Mouse (Mus musculus) testis, adult 2 months (tissue): Measurements from ENCODE around the gene Hdac6.

Source experiments
- CTCF ChIP-seq: fragments of 200-500 bp; IDR thresholded peaks from 2 replicates; pipeline ENCODE4 v1.5.1; 2012; ENCODE audit warnings: low read depth, mild to moderate bottlenecking, inconsistent platforms, low read length, moderate library complexity; ENCODE audit not compliant: control insufficient read depth, insufficient read depth, insufficient replicate concordance
- POLR2A ChIP-seq: fragments of 200-500 bp; IDR thresholded peaks from 2 replicates; pipeline ENCODE4 v1.6.1; 2012; ENCODE audit warnings: low read depth, mild to moderate bottlenecking, inconsistent platforms, low read length, moderate library complexity; ENCODE audit not compliant: control insufficient read depth

DNA sequence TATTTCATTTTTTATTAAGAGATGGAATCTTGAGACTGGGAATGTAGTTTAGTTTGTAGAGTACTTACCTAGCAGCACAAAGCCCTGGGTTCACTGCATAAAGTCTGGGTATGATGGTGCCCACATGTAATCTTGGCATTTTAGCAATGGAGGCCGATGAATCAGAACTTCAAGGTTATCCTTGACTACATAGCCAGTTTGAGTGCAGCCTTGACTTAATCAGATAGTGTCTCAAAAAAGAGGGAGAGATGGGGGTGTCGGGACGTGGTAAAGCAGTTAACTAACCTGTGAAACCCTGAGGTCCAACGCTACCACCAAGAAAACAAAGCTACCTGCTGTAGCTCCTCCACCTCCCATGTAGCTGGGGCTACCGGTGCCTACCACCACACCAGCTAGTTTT, 43.2 kb downstream of the Hdac6 start:
- TF ChIP-seq CTCF, result no peak
- TF ChIP-seq POLR2A, result no peak
